Mouse (Mus musculus): ENCODE measurements at regions not wholly inside any gene's neighbourhood (a gene's known extent, or its start where the extent isn't known, plus 50 kb on each side); places are given as distances from the start of the nearest gene placed in this dataset.
"Not testable (repeated sequence)": the region's sequence is repeated elsewhere in the genome, so short reads cannot be mapped to it uniquely, and the experiment has no call there.

GRCm38 (mm10) chr12:17852138-17852537, 161.5 kb downstream of the Hpcal1 start:
- not testable (repeated sequence) for H3K4me1 ChIP-seq; H3K36me3 ChIP-seq; H3K9me3 ChIP-seq (replicated peaks); H3K27me3 ChIP-seq (replicated peaks); H3K4me3 ChIP-seq (replicated peaks); ATAC-seq (ENCODE audit: low FRiP score); H3K9ac ChIP-seq (replicated peaks); H3K4me2 ChIP-seq; H3K27ac ChIP-seq (replicated peaks)
- 47% methylated on average over 3 of the region's 3 CpGs for WGBS

- H3K27me3 ChIP-seq (replicated peaks); H3K4me3 ChIP-seq (replicated peaks); H3K36me3 ChIP-seq; H3K4me2 ChIP-seq; ATAC-seq (ENCODE audit: low FRiP score); H3K9me3 ChIP-seq (replicated peaks); H3K27ac ChIP-seq (replicated peaks); H3K9ac ChIP-seq (replicated peaks); H3K4me1 ChIP-seq: not testable (repeated sequence)
- WGBS: 78% methylated on average over 6 of the region's 6 CpGs
These were observed 181.8 kb downstream of the Hpcal1 start for GRCm38 (mm10) chr12:17872491-17872890.

DNA sequence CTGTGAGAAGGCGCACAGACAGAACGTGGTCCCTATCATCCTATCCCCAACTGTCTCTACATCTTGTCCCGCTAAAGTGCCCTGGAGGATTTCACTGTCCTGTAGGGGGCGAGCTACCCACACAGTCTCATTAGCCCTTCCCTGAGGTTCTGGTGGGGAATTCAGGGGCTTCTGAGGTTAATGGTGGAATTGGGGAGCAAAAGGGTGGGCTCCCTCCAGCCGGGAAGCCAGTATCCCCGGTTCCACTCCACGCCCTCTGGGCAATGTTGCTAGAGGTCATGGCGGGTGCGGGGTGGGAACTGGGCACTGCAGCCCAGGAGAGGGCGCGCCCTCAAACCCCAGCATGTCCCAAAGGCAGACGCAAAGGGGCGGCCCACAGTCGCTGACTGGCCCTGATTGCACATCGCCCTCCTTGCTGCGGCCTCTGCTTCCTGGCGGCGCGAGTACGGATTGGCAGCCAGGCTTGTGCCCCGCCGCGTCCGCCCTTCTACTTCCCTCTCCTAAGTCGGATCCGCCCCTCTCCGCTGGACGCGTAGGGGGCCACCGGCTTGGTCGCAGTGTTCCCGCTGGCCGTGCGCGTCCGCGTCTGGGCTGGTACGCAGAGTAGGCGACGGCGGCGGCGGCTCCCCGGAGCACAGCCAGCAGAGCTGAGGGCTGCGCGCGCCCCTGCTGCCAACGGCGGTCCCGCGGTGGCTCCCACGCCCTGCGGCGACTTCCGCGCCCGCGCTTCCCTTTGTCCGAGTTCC, 190.9 kb downstream of the Hpcal1 start:
- Histone ChIP-seq H3K36me3 (no peaks in the 10 kb centered on the region), H3K4me3 (replicated peaks) (peak overlapping the region; percentile 87)
- peak; percentile 99 for ATAC-seq (ENCODE audit: low FRiP score)

DNA sequence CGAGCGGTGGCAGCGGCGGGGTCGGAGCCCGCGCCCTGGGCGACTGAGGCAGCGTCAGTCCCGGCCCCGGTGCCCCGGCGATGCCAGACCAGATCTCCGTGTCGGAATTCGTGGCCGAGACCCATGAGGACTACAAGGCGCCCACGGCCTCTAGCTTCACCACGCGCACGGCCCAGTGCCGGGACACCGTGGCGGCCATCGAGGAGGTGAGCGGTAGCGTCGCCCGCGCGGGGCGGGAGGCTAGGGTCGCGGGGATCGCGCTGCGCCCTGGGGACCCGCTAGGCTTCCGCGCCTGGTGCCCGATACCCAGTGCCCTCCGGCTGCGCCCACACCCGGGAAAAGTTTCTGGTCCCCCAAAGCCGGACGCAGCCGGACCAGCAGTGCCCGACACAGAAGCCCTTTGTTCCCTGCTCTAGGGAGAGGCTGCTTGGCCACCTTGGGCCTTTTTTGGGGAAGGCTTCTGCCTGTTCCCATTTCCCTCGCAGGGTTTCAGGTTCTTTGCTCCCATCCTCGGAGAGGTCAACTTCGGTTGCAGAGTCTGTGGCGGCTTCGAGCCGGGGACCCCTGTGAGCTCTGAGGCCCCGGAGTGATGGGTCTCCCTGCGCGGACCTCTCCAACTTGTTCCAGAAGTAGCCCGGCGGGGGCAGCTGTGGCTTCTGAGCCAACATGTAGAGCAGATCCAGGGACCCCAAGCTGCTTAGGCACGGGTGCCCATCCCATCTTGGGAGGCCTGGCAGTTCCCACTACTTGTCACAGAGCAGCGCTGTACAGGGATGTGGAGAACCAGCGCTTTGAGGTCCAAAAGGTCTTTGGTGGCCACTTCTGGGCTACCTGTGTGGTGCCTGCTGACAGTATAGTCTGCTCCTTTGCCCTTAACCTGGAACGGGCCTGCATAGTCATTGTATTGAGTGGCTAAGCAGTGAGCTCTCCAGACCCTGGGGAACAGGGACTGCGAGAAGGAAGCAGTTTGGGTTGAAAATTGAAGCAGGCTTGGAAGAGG, 191.8 kb downstream of the Hpcal1 start:
- not testable (repeated sequence) for H3K4me1 ChIP-seq; H3K9me3 ChIP-seq (replicated peaks); H3K27me3 ChIP-seq (replicated peaks); H3K36me3 ChIP-seq
- H3K27ac ChIP-seq (replicated peaks): peak overlapping the region; percentile 88
- WGBS: 2% methylated on average over 65 of the region's 65 CpGs
- peak overlapping the region; percentile 67 for H3K4me2 ChIP-seq
- peak overlapping the region; percentile 87 for H3K4me3 ChIP-seq (replicated peaks)
- ATAC-seq (ENCODE audit: low FRiP score): peak; percentile 40; the same call in 1 of the 2 replicates
- H3K9ac ChIP-seq (replicated peaks): peak overlapping the region; percentile 91

More for the DNA sequence above, 190.9 kb downstream of the Hpcal1 start:
- H3K9ac ChIP-seq (replicated peaks): peak overlapping the region; percentile 91
- peak overlapping the region; percentile 88 for H3K27ac ChIP-seq (replicated peaks)
- peak overlapping the region; percentile 67 for H3K4me2 ChIP-seq
- H3K9me3 ChIP-seq (replicated peaks): no peaks in the 10 kb centered on the region
- under 1% methylated on average over 59 of the region's 59 CpGs for WGBS
- no peaks in the 10 kb centered on the region for H3K4me1 ChIP-seq
- no peaks in the 10 kb centered on the region for H3K27me3 ChIP-seq (replicated peaks)

GRCm38 (mm10) chr12:17891663-17892310, 201.1 kb downstream of the Hpcal1 start:
- ATAC-seq (ENCODE audit: low FRiP score); H3K27me3 ChIP-seq (replicated peaks); H3K9ac ChIP-seq (replicated peaks); H3K4me2 ChIP-seq; H3K4me1 ChIP-seq; H3K27ac ChIP-seq (replicated peaks); H3K4me3 ChIP-seq (replicated peaks): not testable (repeated sequence)
- peaks cover 22% of the 10 kb centered on the region for H3K9me3 ChIP-seq (replicated peaks)
- H3K36me3 ChIP-seq: peaks cover 26% of the 10 kb centered on the region
- WGBS: 94% methylated on average over 6 of the region's 6 CpGs

DNA sequence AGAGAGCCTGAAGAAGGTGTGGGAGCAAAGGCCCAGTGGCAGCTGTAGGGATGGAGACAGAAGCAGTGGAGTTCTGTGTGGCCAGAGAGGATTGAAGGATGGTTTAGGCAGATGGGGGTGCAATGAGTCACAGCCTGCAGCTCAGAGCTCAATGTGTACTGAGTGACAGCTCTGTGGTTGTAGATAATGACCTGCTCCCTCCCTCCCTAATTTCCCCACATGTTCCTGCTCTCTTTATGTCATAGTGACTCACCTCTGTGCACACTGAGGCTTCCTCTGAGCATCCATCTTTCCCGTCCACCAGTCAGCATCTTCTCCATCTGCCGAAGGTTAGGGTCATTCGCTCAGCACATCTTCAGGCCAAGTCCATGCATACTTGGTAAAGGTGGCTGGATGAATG, 222.4 kb downstream of the Hpcal1 start:
- peaks cover 17% of the 10 kb centered on the region for H3K36me3 ChIP-seq
- not testable (repeated sequence) for H3K9me3 ChIP-seq (replicated peaks); H3K27me3 ChIP-seq (replicated peaks); ATAC-seq (ENCODE audit: low FRiP score); H3K4me2 ChIP-seq; H3K9ac ChIP-seq (replicated peaks); H3K4me1 ChIP-seq; H3K27ac ChIP-seq (replicated peaks); H3K4me3 ChIP-seq (replicated peaks)
- WGBS: 93% methylated on average over 3 of the region's 3 CpGs

All from neural tube, embryonic 15.5 days (tissue).